Mouse (Mus musculus) frontal cortex, adult 2 months (tissue): ENCODE measurements at regions not wholly inside any gene's neighbourhood (a gene's known extent, or its start where the extent isn't known, plus 50 kb on each side); places are given as distances from the start of the nearest gene placed in this dataset.

Experiments used
- DNase-seq, 2 experiments: peaks; one replicate each; pipeline ENCODE4 v3.0.0; 2022; ENCODE audit warnings: low spot score in 1 of 2; ENCODE audit errors: extremely low spot score in 1 of 2

GRCm38 (mm10) chr2:81089121-81089520, 472.1 kb downstream of the Nup35 start:
- no peak for DNase-seq

DNA sequence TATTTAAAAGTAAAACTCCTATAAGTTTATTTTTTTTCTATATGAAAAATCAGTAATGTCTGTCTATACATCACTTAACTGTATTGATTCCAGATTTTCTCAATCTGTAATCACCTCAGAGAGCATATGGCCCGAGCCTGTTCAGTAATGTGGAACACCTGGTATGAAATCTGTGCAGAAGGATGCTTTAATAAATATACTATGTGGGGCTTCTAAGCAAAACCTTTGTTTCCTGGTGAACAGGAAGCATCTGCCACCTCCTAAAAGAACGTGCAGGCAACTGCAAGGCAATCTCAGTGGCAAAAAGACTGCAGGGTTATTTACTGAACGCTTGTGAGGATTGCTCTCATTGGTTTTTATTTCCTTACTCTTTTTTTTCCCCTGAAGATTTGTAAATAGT, 488.8 kb downstream of the Nup35 start:
- DNase-seq, result no peak

DNA sequence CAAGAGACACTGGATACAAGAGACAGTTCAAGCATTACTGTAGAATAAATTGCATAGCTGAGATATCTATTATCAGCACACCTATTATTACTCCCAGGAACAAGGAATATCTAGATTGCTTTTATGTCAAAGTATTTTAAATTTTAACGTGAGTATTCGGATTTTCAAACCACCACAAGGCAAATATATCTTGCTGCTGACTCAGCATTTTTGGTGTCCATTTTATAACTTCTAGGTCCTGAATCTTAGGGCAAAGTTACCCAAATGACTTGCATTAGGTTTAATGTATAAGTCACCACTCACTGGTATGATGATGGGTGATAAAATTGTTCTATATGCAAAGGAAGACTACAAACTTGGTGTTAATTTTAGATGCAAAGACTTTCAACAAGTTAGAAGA, 501.7 kb downstream of the Nup35 start:
- DNase-seq, result no peak

DNA sequence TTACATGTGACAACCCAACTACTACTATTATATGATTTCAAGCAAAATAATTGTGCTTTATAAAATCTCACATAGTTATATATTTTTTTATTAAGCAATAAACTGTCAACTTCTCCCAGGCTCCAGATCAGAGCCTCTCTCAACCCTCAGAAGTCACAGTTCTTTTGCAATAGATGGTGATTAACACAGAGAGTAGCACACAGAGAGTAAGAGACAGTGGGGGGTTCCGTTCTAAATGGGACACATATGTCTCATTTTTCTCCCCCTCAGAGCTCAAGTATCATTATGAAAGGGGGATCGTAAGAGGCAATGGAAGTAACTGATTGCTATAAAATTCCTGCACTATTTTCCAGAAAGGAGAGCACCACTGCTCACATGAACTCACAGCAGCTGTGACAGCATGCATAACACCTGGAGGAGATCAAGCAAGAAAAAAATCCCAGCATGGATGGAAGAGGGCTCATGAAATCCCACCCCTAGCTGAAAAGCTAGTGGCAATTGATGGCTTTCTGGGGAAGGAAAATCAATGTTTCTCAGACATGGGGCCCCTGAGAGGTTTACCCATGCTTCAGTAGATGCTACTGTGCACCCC, 503.5 kb downstream of the Nup35 start:
- no peak for DNase-seq

DNA sequence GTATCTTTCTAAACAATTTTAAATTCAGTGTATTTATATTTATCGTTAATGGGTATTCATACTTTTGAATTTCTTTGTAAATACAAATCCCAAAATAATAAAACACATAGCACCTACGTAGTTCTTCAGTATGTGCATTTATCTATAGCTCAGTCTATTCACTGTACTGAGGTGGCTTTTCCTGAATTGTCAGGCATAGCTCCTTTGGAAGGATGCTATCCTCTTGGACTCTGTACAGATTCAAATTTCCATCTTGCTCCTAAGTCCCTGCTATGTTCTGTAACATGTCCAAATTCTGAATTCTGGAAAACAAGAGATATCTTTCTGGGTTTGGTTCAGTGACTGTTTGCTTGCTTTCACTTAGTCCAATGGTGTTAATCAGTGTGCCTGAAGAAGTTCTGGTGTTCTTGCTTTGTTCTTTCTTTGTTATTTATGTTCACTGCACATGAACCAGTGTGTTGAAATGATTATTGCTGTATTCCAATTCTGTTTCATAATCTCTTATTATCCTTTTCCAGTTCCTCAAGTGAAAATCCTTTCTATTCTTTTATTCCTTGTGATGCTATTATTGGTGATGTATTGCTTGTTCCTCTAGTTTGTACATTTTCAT, 519.5 kb downstream of the Nup35 start:
- DNase-seq, result peak in 1 of 2 experiments; percentile 30

DNA sequence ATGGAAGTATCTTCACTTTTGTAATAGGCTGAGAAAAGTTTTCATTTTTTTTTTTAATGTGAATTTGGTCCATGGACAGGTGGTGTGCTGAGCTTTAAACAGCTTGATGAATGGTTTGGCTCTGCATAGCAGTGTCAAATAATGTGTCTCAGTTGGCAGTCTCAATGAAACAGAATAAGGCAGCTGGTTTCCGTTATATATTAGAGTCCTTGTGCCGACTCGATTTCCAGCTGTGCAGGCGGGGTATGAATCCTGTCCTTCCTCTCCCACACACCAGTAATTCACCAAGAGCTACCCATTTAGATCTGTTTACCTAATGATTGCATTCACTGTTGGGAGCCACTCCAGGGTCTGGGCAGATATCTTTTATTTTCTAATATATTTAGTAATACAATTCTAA, 526.6 kb downstream of the Nup35 start:
- DNase-seq, result no peak

GRCm38 (mm10) chr2:81146458-81146857, 529.4 kb downstream of the Nup35 start:
- DNase-seq, result no peak

DNA sequence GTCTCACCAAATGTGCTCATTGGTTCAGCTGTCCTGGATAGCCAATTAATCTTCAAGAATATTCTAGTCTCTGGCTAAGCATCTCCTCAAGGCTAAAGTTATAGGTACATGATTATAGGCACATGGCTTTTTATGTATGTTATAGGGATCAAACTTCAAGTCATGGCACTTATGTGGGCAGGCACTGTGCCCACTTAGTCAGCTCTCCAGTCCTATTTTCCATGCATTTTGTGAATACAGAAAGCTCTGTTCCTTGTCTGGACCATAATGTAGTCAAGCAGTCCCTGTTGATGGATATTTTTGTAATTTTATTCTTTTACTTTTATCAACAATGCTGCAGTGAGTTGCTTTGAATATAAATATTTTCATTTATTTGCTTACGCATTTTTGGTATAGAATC, 531.1 kb downstream of the Nup35 start:
- DNase-seq, result no peak

- no peak for DNase-seq
Observed at GRCm38 (mm10) chr2:81182421-81182820, 565.4 kb downstream of the Nup35 start.

- DNase-seq, result no peak
Observed at GRCm38 (mm10) chr2:81185976-81186375, 568.9 kb downstream of the Nup35 start.

- DNase-seq, result no peak
Observed at GRCm38 (mm10) chr2:81190831-81191230, 573.8 kb downstream of the Nup35 start.

DNA sequence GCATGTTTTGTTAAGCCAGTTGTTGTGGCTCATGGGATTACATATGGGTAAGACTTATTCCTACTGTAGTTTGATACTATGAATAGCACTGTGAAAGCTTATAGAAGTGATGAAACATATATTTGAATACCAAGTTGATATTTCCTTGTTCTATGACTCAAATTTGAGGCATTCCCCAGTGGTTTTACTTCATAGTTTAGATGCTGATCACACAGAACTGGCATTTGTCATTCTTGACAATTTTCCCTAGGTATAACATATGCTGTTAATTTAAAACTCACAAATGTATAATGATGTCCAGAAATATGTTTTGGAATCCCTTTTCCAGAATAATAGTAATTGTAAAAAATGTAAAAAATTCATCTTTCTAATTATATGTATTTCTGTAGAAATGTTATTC, 583.5 kb downstream of the Nup35 start:
- DNase-seq, result no peak
